Mouse (Mus musculus) liver, embryonic 14.5 days (tissue): ENCODE measurements at regions not wholly inside any gene's neighbourhood (a gene's known extent, or its start where the extent isn't known, plus 50 kb on each side); places are given as distances from the start of the nearest gene placed in this dataset.

Experiments used
- ATAC-seq: fragments of 200-750 bp; cut with Nextera tagmentation; 2 replicates; pipeline ENCODE4 v1.8.0; 2017; ENCODE audit warnings: moderate number of reproducible peaks, mild to moderate bottlenecking, moderate library complexity; ENCODE audit not compliant: insufficient read depth
- DNase-seq, 3 experiments: peaks; one replicate each; pipeline ENCODE4 v3.0.0-alpha.2; 2012 to 2013; ENCODE audit warnings: low read depth in 3 of 3, low spot score in 3 of 3
- H3K27ac ChIP-seq: fragments of 300-500 bp; sonication (generic); 2 replicates; pipeline ENCODE4 v1.5.1; 2014; ENCODE audit warnings: moderate library complexity, mild to moderate bottlenecking, control low read depth, inconsistent platforms
- H3K27me3 ChIP-seq: fragments of 300-500 bp; sonication (generic); 2 replicates; pipeline ENCODE4 v1.6.1; 2014; ENCODE audit warnings: mild to moderate bottlenecking, low read length, moderate library complexity; ENCODE audit not compliant: control insufficient read depth, insufficient read depth
- H3K36me3 ChIP-seq: fragments of 300-500 bp; sonication (generic); replicated peaks from 2 replicates; pipeline ENCODE4 v1.6.1; 2014; ENCODE audit warnings: low read depth; ENCODE audit not compliant: control insufficient read depth, insufficient read depth
- H3K4me1 ChIP-seq, 2 experiments: fragments of 200-500 bp in 1 of 2; fragments of 300-500 bp in 1 of 2; sonication (generic) in 1 of 2; replicated peaks; 2 replicates each; pipeline ENCODE4 v1.6.1; 2012 to 2014; ENCODE audit warnings: antibody characterized with exemption in 1 of 2, inconsistent platforms in 1 of 2, low read length in 1 of 2; ENCODE audit not compliant: control insufficient read depth in 2 of 2, insufficient read depth in 2 of 2
- H3K4me2 ChIP-seq: fragments of 300-500 bp; sonication (generic); 2 replicates; pipeline ENCODE4 v1.6.1; 2014; ENCODE audit warnings: low read depth, mild to moderate bottlenecking, control low read depth, moderate library complexity
- H3K4me3 ChIP-seq, 2 experiments: fragments of 200-500 bp in 1 of 2; fragments of 300-500 bp in 1 of 2; sonication (generic) in 1 of 2; 2 replicates each; pipeline ENCODE4 v1.5.1; 2012 to 2014; ENCODE audit warnings: low read depth in 2 of 2, low read length in 2 of 2, mild to moderate bottlenecking in 2 of 2, control low read depth in 1 of 2, inconsistent platforms in 1 of 2, moderate library complexity in 1 of 2; ENCODE audit not compliant: insufficient read depth in 1 of 2
- H3K9ac ChIP-seq: fragments of 300-500 bp; sonication (generic); replicated peaks from 2 replicates; pipeline ENCODE4 v1.6.1; 2014; ENCODE audit warnings: mild to moderate bottlenecking, control low read depth, moderate library complexity
- H3K9me3 ChIP-seq: fragments of 300-500 bp; sonication (generic); 2 replicates; pipeline ENCODE4 v1.6.1; 2016; ENCODE audit warnings: low read length, mixed read lengths; ENCODE audit not compliant: control insufficient read depth
- CTCF ChIP-seq: IDR thresholded peaks from 2 replicates; pipeline ENCODE4 v1.5.1; 2016; ENCODE audit warnings: antibody characterized with exemption, low read depth, control low read depth
- EP300 ChIP-seq: IDR thresholded peaks from 2 replicates; pipeline ENCODE4 v1.6.1; 2016; ENCODE audit warnings: antibody characterized with exemption, low read depth
- WGBS: fragments of 180-500 bp; shearing (Covaris S2); extraction: QIAGEN DNeasy Blood & Tissue Kit; methylation state at CpG from one replicate; pipeline ENCODE4 v1.1.7; 2014; ENCODE audit not compliant: insufficient replicate concordance; 5-methylcytosine and 5-hydroxymethylcytosine counted together

GRCm38 (mm10) chr9:120837431-120838150, 91.4 kb upstream of the Ctnnb1 start:
- DNase-seq (no peak), ATAC-seq (no peak)
- H3K9ac ChIP-seq: no peak overlapping the region
- no peaks in the 10 kb centered on the region for H3K9me3 ChIP-seq
- no peak overlapping the region for H3K27ac ChIP-seq
- 71% methylated on average over 8 of the region's 8 CpGs for WGBS
- H3K4me1 ChIP-seq: no peaks in the 10 kb centered on the region
- no peaks in the 10 kb centered on the region for H3K27me3 ChIP-seq
- H3K4me3 ChIP-seq: no peak overlapping the region
- H3K4me2 ChIP-seq: no peak overlapping the region
- TF ChIP-seq EP300 (no peak), CTCF (no peak)
- no peaks in the 10 kb centered on the region for H3K36me3 ChIP-seq

DNA sequence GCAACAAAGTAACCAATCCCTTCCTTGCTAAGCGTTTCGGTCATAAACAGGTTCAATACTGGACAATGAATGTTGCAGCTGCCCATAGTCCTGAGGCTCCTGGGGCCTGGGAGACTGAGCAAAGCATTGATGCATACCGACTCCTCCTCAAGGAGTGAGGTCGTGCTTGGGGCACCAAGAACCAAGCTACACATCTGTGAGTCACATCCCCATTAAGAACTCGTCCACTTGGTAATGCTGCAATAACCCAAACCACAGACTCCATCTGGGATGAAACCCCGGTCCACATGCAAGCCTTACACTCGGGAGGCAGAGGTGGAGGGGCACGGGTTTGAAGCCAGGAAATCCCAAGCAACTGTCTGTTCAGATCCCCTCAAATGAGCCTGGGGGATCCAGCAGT, 85.3 kb upstream of the Ctnnb1 start:
- Histone ChIP-seq H3K9me3 (no peaks in the 10 kb centered on the region), H3K9ac (no peak overlapping the region), H3K4me3 (no peak overlapping the region), H3K4me1 (no peaks in the 10 kb centered on the region), H3K27me3 (no peaks in the 10 kb centered on the region), H3K4me2 (no peak overlapping the region), H3K36me3 (no peaks in the 10 kb centered on the region), H3K27ac (no peak overlapping the region)
- WGBS: 46% methylated on average over 8 of the region's 8 CpGs
- ATAC-seq: no peak
- TF ChIP-seq EP300 (no peak), CTCF (no peak)
- no peak for DNase-seq

DNA sequence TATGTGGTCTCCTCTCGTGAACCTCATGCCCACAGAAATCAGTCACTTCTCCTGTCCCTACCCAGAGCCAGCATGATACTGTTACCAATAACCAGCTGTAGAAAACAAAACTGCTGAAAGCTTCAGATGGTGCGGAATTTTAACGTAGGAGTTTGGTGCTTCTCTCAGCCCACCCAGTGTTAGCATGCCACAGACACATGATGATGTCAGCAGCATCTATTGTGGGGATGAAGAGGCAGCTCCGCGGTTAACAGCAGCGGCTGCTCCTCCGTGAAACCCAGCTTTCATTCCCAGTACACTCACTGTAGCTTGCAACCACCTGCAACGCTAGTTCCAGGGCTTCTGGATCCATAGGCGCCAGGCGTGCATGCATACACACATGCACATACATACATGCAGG, 83.5 kb upstream of the Ctnnb1 start:
- no peak overlapping the region for H3K9ac ChIP-seq
- no peak overlapping the region for H3K27ac ChIP-seq
- no peaks in the 10 kb centered on the region for H3K27me3 ChIP-seq
- H3K4me2 ChIP-seq: no peak overlapping the region
- H3K9me3 ChIP-seq: no peaks in the 10 kb centered on the region
- no peaks in the 10 kb centered on the region for H3K36me3 ChIP-seq
- TF ChIP-seq CTCF: no peak
- no peak for TF ChIP-seq EP300
- ATAC-seq: no peak
- DNase-seq: no peak
- no peaks in the 10 kb centered on the region for H3K4me1 ChIP-seq
- H3K4me3 ChIP-seq: no peak overlapping the region
- 66% methylated on average over 10 of the region's 10 CpGs for WGBS

DNA sequence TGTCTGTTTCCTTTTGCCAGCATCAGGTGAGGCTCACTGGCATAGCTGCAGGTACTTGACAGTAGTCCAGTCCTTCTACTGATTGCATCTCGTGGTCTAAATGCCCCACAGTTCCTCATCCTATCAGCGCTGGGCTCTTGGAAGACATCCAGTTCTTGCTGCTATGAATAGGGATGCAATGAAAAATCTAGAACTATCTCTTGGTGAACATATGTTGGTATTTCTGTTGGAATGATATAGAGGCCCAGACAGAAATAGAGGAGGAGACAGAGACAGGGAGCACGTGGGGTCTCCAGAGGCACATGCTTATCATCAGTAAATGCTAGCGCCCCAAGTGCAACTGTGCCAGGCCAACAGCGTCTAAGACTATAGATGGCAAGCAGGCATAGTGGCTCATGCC, 81.4 kb upstream of the Ctnnb1 start:
- no peaks in the 10 kb centered on the region for H3K9me3 ChIP-seq
- H3K4me3 ChIP-seq: no peak overlapping the region
- no peak overlapping the region for H3K27ac ChIP-seq
- H3K36me3 ChIP-seq: no peaks in the 10 kb centered on the region
- H3K4me1 ChIP-seq: no peaks in the 10 kb centered on the region
- ATAC-seq (no peak), DNase-seq (no peak)
- H3K9ac ChIP-seq: no peak overlapping the region
- no peak overlapping the region for H3K4me2 ChIP-seq
- 64% methylated on average over 5 of the region's 5 CpGs for WGBS
- H3K27me3 ChIP-seq: no peaks in the 10 kb centered on the region
- TF ChIP-seq CTCF (no peak), EP300 (no peak)

- Histone ChIP-seq H3K9me3 (no peaks in the 10 kb centered on the region), H3K9ac (no peak overlapping the region), H3K4me3 (no peak overlapping the region), H3K4me2 (no peak overlapping the region), H3K4me1 (no peaks in the 10 kb centered on the region), H3K27ac (no peak overlapping the region), H3K27me3 (no peaks in the 10 kb centered on the region), H3K36me3 (no peaks in the 10 kb centered on the region)
- ATAC-seq (no peak), DNase-seq (no peak)
- TF ChIP-seq EP300: no peak
- TF ChIP-seq CTCF: no peak
- 60% methylated on average over 2 of the region's 2 CpGs for WGBS
Measured at GRCm38 (mm10) chr9:120848962-120849361, 80.1 kb upstream of the Ctnnb1 start.
